Mouse (Mus musculus) myocyte (in vitro differentiated cells): ENCODE results near the gene Chd9. TPM values are rescaled to one million over a fixed set of nuclear protein-coding genes. Genes with fewer than 3 reads are reported as not detected.

Experiments
- H3K27me3 ChIP-seq: one replicate; pipeline ENCODE4 v1.6.1; 2011; ENCODE audit not compliant: control insufficient read depth, insufficient read depth, insufficient read length
- H3K36me3 ChIP-seq: one replicate; pipeline ENCODE4 v1.6.1; 2011; ENCODE audit not compliant: control insufficient read depth, insufficient read depth
- H3K4me2 ChIP-seq: one replicate; pipeline ENCODE4 v1.6.1; 2011; ENCODE audit warnings: low read depth, control low read depth
- H3K4me3 ChIP-seq: one replicate; pipeline ENCODE4 v1.5.1; 2011; ENCODE audit warnings: mild to moderate bottlenecking, control low read depth, moderate library complexity
- H3K79me2 ChIP-seq: one replicate; pipeline ENCODE4 v1.6.1; 2011; ENCODE audit not compliant: control insufficient read depth, insufficient read depth
- H3ac ChIP-seq: one replicate; pipeline ENCODE4 v1.6.1; 2011; ENCODE audit not compliant: control insufficient read depth, insufficient read length
- CEBPB ChIP-seq: IDR thresholded peaks from 2 replicates; pipeline ENCODE4 v1.6.1; 2011; ENCODE audit warnings: mild to moderate bottlenecking, moderate library complexity; ENCODE audit not compliant: poor library complexity, insufficient read depth, severe bottlenecking
- E2F4 ChIP-seq: IDR thresholded peaks from one replicate; pipeline ENCODE4 v1.6.1; 2011; ENCODE audit warnings: mild to moderate bottlenecking, control low read depth, moderate library complexity; ENCODE audit not compliant: insufficient read depth
- MAX ChIP-seq: IDR thresholded peaks from one replicate; pipeline ENCODE4 v1.6.1; 2011; ENCODE audit warnings: low read depth, mild to moderate bottlenecking, control low read depth
- MYOD1 ChIP-seq, 3 experiments: IDR thresholded peaks; one replicate each; pipeline ENCODE4 v1.6.1; 2011; ENCODE audit warnings: control low read depth in 2 of 3, low read depth in 2 of 3, mild to moderate bottlenecking in 2 of 3, moderate library complexity in 1 of 3; ENCODE audit not compliant: insufficient read length in 2 of 3, control insufficient read depth in 1 of 3
- MYOG ChIP-seq, 3 experiments: IDR thresholded peaks; one replicate each; pipeline ENCODE4 v1.6.1; 2011; ENCODE audit warnings: control low read depth in 2 of 3, low read depth in 2 of 3, mild to moderate bottlenecking in 2 of 3; ENCODE audit not compliant: insufficient read length in 2 of 3, control insufficient read depth in 1 of 3, insufficient read depth in 1 of 3
- POLR2A ChIP-seq: IDR thresholded peaks from one replicate; pipeline ENCODE4 v1.6.1; 2011; ENCODE audit warnings: low read depth, mild to moderate bottlenecking, control low read depth, moderate library complexity; ENCODE audit not compliant: insufficient read length
- POLR2AphosphoS2 ChIP-seq: IDR thresholded peaks from one replicate; pipeline ENCODE4 v1.6.1; 2011; ENCODE audit warnings: low read depth, control low read depth; ENCODE audit not compliant: insufficient read length
- REST ChIP-seq: IDR thresholded peaks from one replicate; pipeline ENCODE4 v1.6.1; 2011; ENCODE audit warnings: mild to moderate bottlenecking, control low read depth, moderate library complexity; ENCODE audit not compliant: insufficient read depth, insufficient read length
- SRF ChIP-seq: IDR thresholded peaks from one replicate; pipeline ENCODE4 v1.6.1; 2011; ENCODE audit warnings: low read depth; ENCODE audit not compliant: control insufficient read depth, insufficient read length
- TCF12 ChIP-seq: IDR thresholded peaks from one replicate; pipeline ENCODE4 v1.6.1; 2011; ENCODE audit warnings: mild to moderate bottlenecking, control low read depth; ENCODE audit not compliant: poor library complexity, insufficient read depth, severe bottlenecking
- TCF3 ChIP-seq: IDR thresholded peaks from one replicate; pipeline ENCODE4 v1.6.1; 2011; ENCODE audit warnings: low read depth, control low read depth; ENCODE audit not compliant: insufficient read length
- USF1 ChIP-seq: IDR thresholded peaks from one replicate; pipeline ENCODE4 v1.6.1; 2011; ENCODE audit warnings: low read depth, mild to moderate bottlenecking, control low read depth, moderate library complexity
- polyA plus RNA-seq: library from polyadenylated mRNA; unstranded; fragments of >200 nt; fragmentation: generic; extraction: Trizol; gene quantifications from one replicate; pipeline ENCODE4 v1.2.1, GENCODE M21; 2012; ENCODE audit warnings: missing spikeins

Gene Chd9
- polyA plus RNA-seq, 1 experiment = 29.6 TPM

DNA sequence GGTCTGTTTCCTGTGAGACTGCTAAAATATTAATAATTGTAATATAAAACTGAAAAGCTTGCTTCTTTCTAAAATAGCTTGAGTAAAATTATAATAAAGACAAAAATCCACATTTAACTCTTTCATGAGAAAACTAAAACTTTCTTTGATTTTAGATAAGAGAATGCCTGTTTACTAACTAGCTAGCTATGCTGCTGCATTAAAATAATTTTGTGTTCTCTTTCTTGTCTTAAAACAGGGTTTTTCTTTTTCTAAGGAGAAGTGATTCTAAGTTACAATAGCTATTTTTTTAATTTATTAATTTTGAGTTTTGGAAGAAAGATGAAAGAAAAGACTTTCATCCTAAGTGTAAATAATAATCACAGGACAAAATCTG, 127.6 kb downstream of the Chd9 start:
- Histone ChIP-seq H3ac (no peak overlapping the region), H3K36me3 (no peaks in the 10 kb centered on the region), H3K4me2 (peak overlapping the region; percentile 95), H3K4me3 (peak overlapping the region; percentile 29), H3K79me2 (peaks cover 8% of the 10 kb centered on the region), H3K27me3 (no peaks in the 10 kb centered on the region)
- TF ChIP-seq POLR2A = no peak
- TF ChIP-seq TCF12 = no peak
- no peak for TF ChIP-seq MYOD1 (IDR thresholded peaks at IDR 0.05; ENCODE audit: control insufficient read depth in 1 of 3, insufficient read length in 2 of 3, low read depth in 2 of 3)
- no peak for TF ChIP-seq USF1
- TF ChIP-seq REST = no peak
- TF ChIP-seq TCF3 = no peak
- no peak for TF ChIP-seq E2F4

GRCm38 (mm10) chr8:90956390-90956789, 128.2 kb downstream of the Chd9 start:
- TF ChIP-seq MAX = no peak
- TF ChIP-seq MYOG (IDR thresholded peaks at IDR 0.05; ENCODE audit: control insufficient read depth in 1 of 3, insufficient read depth in 1 of 3, insufficient read length in 2 of 3, low read depth in 2 of 3) = no peak
- TF ChIP-seq CEBPB = no peak
- no peak for TF ChIP-seq POLR2A
- TF ChIP-seq USF1 = no peak
- TF ChIP-seq MYOD1 (IDR thresholded peaks at IDR 0.05; ENCODE audit: control insufficient read depth in 1 of 3, insufficient read length in 2 of 3, low read depth in 2 of 3) = no peak
- TF ChIP-seq TCF3 = no peak
- TF ChIP-seq POLR2AphosphoS2 = no peak

GRCm38 (mm10) chr8:90957711-90958110, 129.6 kb downstream of the Chd9 start:
- Histone ChIP-seq H3K4me2 (no peak overlapping the region), H3K27me3 (no peaks in the 10 kb centered on the region), H3K4me3 (no peak overlapping the region)

More at GRCm38 (mm10) chr8:90956390-90956789, 128.2 kb downstream of the Chd9 start:
- Histone ChIP-seq H3K36me3 (no peaks in the 10 kb centered on the region), H3K4me2 (peak overlapping the region; percentile 95), H3K4me3 (peak overlapping the region; percentile 29), H3ac (no peak overlapping the region), H3K79me2 (peaks cover 11% of the 10 kb centered on the region), H3K27me3 (no peaks in the 10 kb centered on the region)

GRCm38 (mm10) chr8:90959721-90960120, 131.6 kb downstream of the Chd9 start:
- no peak overlapping the region for H3K4me2 ChIP-seq

More at GRCm38 (mm10) chr8:90957711-90958110, 129.6 kb downstream of the Chd9 start:
- Histone ChIP-seq H3K36me3 (no peaks in the 10 kb centered on the region), H3ac (no peak overlapping the region), H3K79me2 (peaks cover 16% of the 10 kb centered on the region)
- TF ChIP-seq MYOD1 (IDR thresholded peaks at IDR 0.05; ENCODE audit: control insufficient read depth in 1 of 3, insufficient read length in 2 of 3, low read depth in 2 of 3) (no peak), E2F4 (no peak), CEBPB (no peak), USF1 (no peak)

DNA sequence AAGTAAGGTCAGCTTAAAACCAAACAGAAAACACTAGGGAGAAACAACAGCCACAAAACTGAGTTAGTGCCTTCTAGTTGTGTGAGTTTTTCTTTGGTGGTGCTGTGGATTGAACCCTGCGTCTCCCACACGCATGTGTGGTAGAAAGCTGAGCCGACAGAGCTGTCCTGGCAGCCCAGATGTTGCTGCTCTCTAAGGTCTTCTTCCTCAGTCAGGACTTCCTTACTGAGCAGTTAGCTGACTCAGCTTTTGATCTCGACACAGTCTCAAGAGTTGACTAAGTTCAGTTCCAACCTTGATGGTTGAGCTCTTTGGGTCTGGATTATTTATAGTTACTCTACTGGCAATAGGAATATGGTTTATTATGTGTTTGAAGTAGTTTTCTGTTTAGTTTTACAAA, 133.5 kb downstream of the Chd9 start:
- Histone ChIP-seq H3ac (no peak overlapping the region), H3K79me2 (peaks cover 22% of the 10 kb centered on the region), H3K27me3 (no peaks in the 10 kb centered on the region), H3K36me3 (no peaks in the 10 kb centered on the region), H3K4me3 (no peak overlapping the region), H3K4me2 (no peak overlapping the region)
- TF ChIP-seq POLR2A (no peak), TCF12 (no peak), MYOD1 (IDR thresholded peaks at IDR 0.05; ENCODE audit: control insufficient read depth in 1 of 3, insufficient read length in 2 of 3, low read depth in 2 of 3) (no peak), USF1 (no peak), TCF3 (no peak), CEBPB (no peak), SRF (no peak), MAX (no peak), MYOG (IDR thresholded peaks at IDR 0.05; ENCODE audit: control insufficient read depth in 1 of 3, insufficient read depth in 1 of 3, insufficient read length in 2 of 3, low read depth in 2 of 3) (no peak), E2F4 (no peak), REST (no peak), POLR2AphosphoS2 (no peak)

More at GRCm38 (mm10) chr8:90959721-90960120, 131.6 kb downstream of the Chd9 start:
- no peaks in the 10 kb centered on the region for H3K36me3 ChIP-seq
- TF ChIP-seq SRF (no peak), POLR2AphosphoS2 (no peak), CEBPB (no peak), MAX (no peak), USF1 (no peak), POLR2A (no peak), MYOD1 (IDR thresholded peaks at IDR 0.05; ENCODE audit: control insufficient read depth in 1 of 3, insufficient read length in 2 of 3, low read depth in 2 of 3) (no peak), E2F4 (no peak), MYOG (IDR thresholded peaks at IDR 0.05; ENCODE audit: control insufficient read depth in 1 of 3, insufficient read depth in 1 of 3, insufficient read length in 2 of 3, low read depth in 2 of 3) (no peak), REST (no peak), TCF3 (no peak), TCF12 (no peak)
- H3K4me3 ChIP-seq = no peak overlapping the region
- no peaks in the 10 kb centered on the region for H3K27me3 ChIP-seq
- peaks cover 22% of the 10 kb centered on the region for H3K79me2 ChIP-seq
- H3ac ChIP-seq = no peak overlapping the region
